ENCODE assay signal across 22 mouse cellular contexts in genomic region chr10:58310791-58311190, GRCm38 (mm10). TPM values are rescaled to one million over a fixed set of nuclear protein-coding genes. Genes with fewer than 3 reads are reported as not detected.
A peak's percentile ranks its signal among the peaks of the same experiment; 100 is the strongest.
DNase-seq lines count a peak whose midpoint lies in the region; ATAC-seq and TF ChIP-seq lines count a peak whose summit lies in the region.
"Had no signal": no experiment of that assay in that cellular context is flagged by ENCODE, and none has a peak within 500 bp of the region (broad histone marks: within the 10 kb centered on the region; RNA-seq: fewer than 3 reads in every experiment).

No protein-coding gene starts in this region.

- no peak overlapping the region for H3K9ac ChIP-seq in lung, embryonic 15.5 days
- H3K9ac ChIP-seq: embryonic facial prominence, embryonic 12.5 days; forebrain, embryonic 13.5 days; forebrain, postnatal 0 days; heart, embryonic 15.5 days; hindbrain, embryonic 14.5 days had no signal

- H3K4me3 ChIP-seq in lung, embryonic 15.5 days: no peak overlapping the region
- H3K4me3 ChIP-seq in C2C12 (ENCODE audit: insufficient read depth, poor library complexity, severe bottlenecking): no peak overlapping the region
- no peak overlapping the region for H3K4me3 ChIP-seq in embryonic fibroblast, embryonic 13.5 days (ENCODE audit: insufficient read depth, low read length)
- H3K4me3 ChIP-seq: embryonic facial prominence, embryonic 12.5 days; forebrain, embryonic 13.5 days; heart, adult 2 months; heart, embryonic 15.5 days; hindbrain, embryonic 10.5 days had no signal

- H3K4me2 ChIP-seq in lung, embryonic 15.5 days: no peak overlapping the region
- H3K4me2 ChIP-seq: embryonic facial prominence, embryonic 12.5 days; forebrain, embryonic 13.5 days; heart, embryonic 11.5 days; heart, embryonic 15.5 days; hindbrain, embryonic 14.5 days had no signal

- no peak overlapping the region for H3K27ac ChIP-seq in lung, embryonic 15.5 days
- H3K27ac ChIP-seq in embryonic fibroblast, embryonic 13.5 days (ENCODE audit: insufficient read depth, low read length): peak overlapping the region; percentile 62
- H3K27ac ChIP-seq: embryonic facial prominence, embryonic 12.5 days; forebrain, embryonic 13.5 days; heart, adult 2 months; heart, embryonic 15.5 days; hindbrain, embryonic 10.5 days; hindbrain, embryonic 14.5 days had no signal

- no peak overlapping the region for H3ac ChIP-seq in C2C12 (ENCODE audit: control insufficient read depth, insufficient read length, low read depth)

- no peak for DNase-seq in lung, postnatal 36 days
- DNase-seq in urinary bladder, postnatal 36 days (ENCODE audit: low spot score in 2 of 2): no peak
- no peak for DNase-seq in kidney, postnatal 10 days
- no peak for DNase-seq in heart, postnatal 4 days
- DNase-seq: adrenal gland, adult 8-10 months; B cell, adult 2 months; cerebellum, adult 11 months; cerebellum, adult 8-10 months; cerebellum, postnatal 14 days; forebrain, postnatal 0 days; gastrocnemius, postnatal 14 days; heart, adult 2 months; heart, postnatal 14 days had no signal

- no peaks in the 10 kb centered on the region for H3K4me1 ChIP-seq in lung, embryonic 15.5 days
- 0 out of 2 replicates have a peak, but pooled peaks cover 5% of the 10 kb centered on the region for H3K4me1 ChIP-seq in embryonic fibroblast, embryonic 13.5 days (ENCODE audit: control insufficient read depth, insufficient read depth, low read length)
- H3K4me1 ChIP-seq: embryonic facial prominence, embryonic 12.5 days; forebrain, embryonic 13.5 days; heart, embryonic 15.5 days; hindbrain, embryonic 10.5 days had no signal

- TF ChIP-seq CTCF in C2C12 (IDR thresholded peaks at IDR 0.05; ENCODE audit: control insufficient read depth, insufficient read depth, insufficient read length): no peak
- TF ChIP-seq CTCF in embryonic fibroblast, embryonic 13.5 days (IDR thresholded peaks at IDR 0.05; ENCODE audit: borderline replicate concordance, insufficient read depth, low read length): no peak

- no peaks in the 10 kb centered on the region for H3K9me3 ChIP-seq in lung, embryonic 15.5 days
- H3K9me3 ChIP-seq: embryonic facial prominence, embryonic 12.5 days had no signal

- no peaks in the 10 kb centered on the region for H3K79me3 ChIP-seq in C2C12 (ENCODE audit: low read depth)

- no peaks in the 10 kb centered on the region for H3K79me2 ChIP-seq in C2C12 (ENCODE audit: control insufficient read depth, insufficient read depth)

- no peak for TF ChIP-seq POLR2A in embryonic fibroblast, embryonic 13.5 days (IDR thresholded peaks at IDR 0.05; ENCODE audit: low read depth, low read length)

- H3K27me3 ChIP-seq in lung, embryonic 15.5 days: no peaks in the 10 kb centered on the region
- H3K27me3 ChIP-seq in C2C12 (ENCODE audit: control insufficient read depth, insufficient read depth, insufficient read length): no peaks in the 10 kb centered on the region
- H3K27me3 ChIP-seq: embryonic facial prominence, embryonic 12.5 days; forebrain, embryonic 13.5 days; heart, embryonic 15.5 days had no signal

- 0 out of 2 replicates have a peak, but pooled peaks have one; percentile 42 for ATAC-seq in lung, embryonic 15.5 days (ENCODE audit: borderline replicate concordance, extremely low read depth, low FRiP score, low TSS enrichment)
- ATAC-seq: forebrain, embryonic 13.5 days; forebrain, postnatal 0 days had no signal

- 65% methylated on average over 1 of the region's 1 CpGs for WGBS in lung, embryonic 15.5 days

- peaks cover 43% of the 10 kb centered on the region for H3K36me3 ChIP-seq in lung, embryonic 15.5 days
- peaks cover 25% of the 10 kb centered on the region for H3K36me3 ChIP-seq in C2C12 (ENCODE audit: control insufficient read depth, insufficient read depth)

TF ChIP-seq in C2C12, 6 proteins besides CTCF, POLR2A, EP300 and RAD21:
- TF ChIP-seq USF1 (IDR thresholded peaks at IDR 0.05; ENCODE audit: low read depth) (no peak), CEBPB (IDR thresholded peaks at IDR 0.05; ENCODE audit: low read depth) (peak; percentile 16), MAX (IDR thresholded peaks at IDR 0.05) (no peak), FOSL1 (IDR thresholded peaks at IDR 0.05; ENCODE audit: insufficient read depth, low read length, poor library complexity, severe bottlenecking) (no peak), MYOG (IDR thresholded peaks at IDR 0.05; ENCODE audit: control insufficient read depth, extremely low read depth, insufficient read length) (no peak), MYOD1 (IDR thresholded peaks at IDR 0.05; ENCODE audit: control insufficient read depth, insufficient read length, low read depth) (no peak)

RNA-seq across cellular contexts. Expression of gene Lims1, which starts 12.5 kb away (rescaled TPM):
- 227 and 235 TPM in 2 replicates for polyA plus RNA-seq in lung, embryonic 15.5 days (2015; fragmentation: Nextera tagmentation; extraction: Ambion mirVana)
- polyA plus RNA-seq in C2C12 (2012; fragmentation: generic; extraction: Trizol): 20.9 TPM
- polyA plus RNA-seq in embryonic fibroblast, embryonic 13.5 days (2011; ENCODE audit: insufficient read length, low read depth, missing spikeins): 160 and 170 TPM in 2 replicates
- 100 to 1,000 TPM; 223 to 250 TPM for total RNA-seq in heart, postnatal 4 days (2021)

RNA-seq across cellular contexts. Expression of gene Gcc2, which starts 55.5 kb away (rescaled TPM):
- polyA plus RNA-seq in lung, embryonic 15.5 days (2015; fragmentation: Nextera tagmentation; extraction: Ambion mirVana): 88.6 and 89.3 TPM in 2 replicates
- 4.1 TPM for polyA plus RNA-seq in C2C12 (2012; fragmentation: generic; extraction: Trizol)
- polyA plus RNA-seq in embryonic fibroblast, embryonic 13.5 days (2011; ENCODE audit: insufficient read length, low read depth, missing spikeins): 24.7 and 32.4 TPM in 2 replicates
- 10 to 100 TPM; 24.6 to 29.2 TPM for total RNA-seq in heart, postnatal 4 days (2021)
